In the genomic region with DNA sequence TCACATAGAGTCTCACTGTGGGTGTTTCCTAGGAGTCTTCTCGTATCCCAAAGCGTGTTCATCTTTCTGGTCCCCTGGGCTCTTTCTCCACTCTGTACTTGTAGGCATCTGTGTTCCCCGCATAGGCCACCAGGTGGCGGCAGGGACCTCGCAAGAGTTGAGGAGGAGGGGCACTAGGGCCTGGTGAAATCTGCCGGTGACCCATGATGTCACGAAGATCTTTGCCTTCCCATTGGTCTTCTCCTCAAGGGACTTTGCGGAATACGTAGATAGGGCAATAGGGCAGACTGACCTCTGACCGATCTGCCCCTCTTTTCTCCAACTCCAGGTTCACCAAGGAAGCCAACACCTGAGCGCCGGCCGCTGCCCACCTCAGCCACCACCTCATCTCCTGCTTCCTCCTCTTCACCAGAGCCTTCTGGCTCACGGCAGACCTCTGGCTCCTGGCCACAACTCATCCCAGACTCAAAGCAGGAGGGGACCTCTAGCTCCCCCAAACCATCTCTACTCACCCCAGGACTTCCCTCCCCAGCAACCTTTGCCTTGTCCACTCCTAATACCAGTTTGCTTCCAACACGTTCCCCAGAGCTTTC, we compare ENCODE assay signal across 8 mouse cellular contexts. TPM values are rescaled to one million over a fixed set of nuclear protein-coding genes. Genes with fewer than 3 reads are reported as not detected.
DNase-seq lines count a peak whose midpoint lies in the region; ATAC-seq and TF ChIP-seq lines count a peak whose summit lies in the region.

No protein-coding gene starts in this region.

- H3K27me3 ChIP-seq in embryonic facial prominence, embryonic 15.5 days = no peaks in the 10 kb centered on the region
- no peaks in the 10 kb centered on the region for H3K27me3 ChIP-seq in limb, embryonic 14.5 days (ENCODE audit: control insufficient read depth, insufficient read depth, low read length)
- H3K27me3 ChIP-seq in midbrain, postnatal 0 days (ENCODE audit: insufficient read depth, low read length) = no peaks in the 10 kb centered on the region

- H3K4me2 ChIP-seq in embryonic facial prominence, embryonic 15.5 days (replicated peaks) = peak overlapping the region; percentile 58
- peak overlapping the region; percentile 45 for H3K4me2 ChIP-seq in limb, embryonic 14.5 days (replicated peaks; ENCODE audit: low read depth, low read length, severe bottlenecking)
- peak overlapping the region; percentile 52 for H3K4me2 ChIP-seq in midbrain, postnatal 0 days (ENCODE audit: low read depth, low read length, poor library complexity, severe bottlenecking)

- H3K27ac ChIP-seq in embryonic facial prominence, embryonic 15.5 days (replicated peaks) = no peak overlapping the region
- H3K27ac ChIP-seq in limb, embryonic 14.5 days (replicated peaks; ENCODE audit: low read depth, low read length) = no peak overlapping the region
- H3K27ac ChIP-seq in midbrain, postnatal 0 days (ENCODE audit: low read depth, low read length) = no peak overlapping the region

- 0 out of 2 replicates have a peak, but pooled peaks cover 5% of the 10 kb centered on the region for H3K4me1 ChIP-seq in embryonic facial prominence, embryonic 15.5 days
- no peaks in the 10 kb centered on the region for H3K4me1 ChIP-seq in limb, embryonic 14.5 days (ENCODE audit: control insufficient read depth, insufficient read depth, low read length)
- no peaks in the 10 kb centered on the region for H3K4me1 ChIP-seq in midbrain, postnatal 0 days (ENCODE audit: insufficient read depth, low read length)

- H3K4me3 ChIP-seq in embryonic facial prominence, embryonic 15.5 days (replicated peaks) = peak overlapping the region; percentile 33
- peak overlapping the region; percentile 29 for H3K4me3 ChIP-seq in limb, embryonic 14.5 days (replicated peaks; ENCODE audit: low read length)
- H3K4me3 ChIP-seq in midbrain, postnatal 0 days (ENCODE audit: low read depth, low read length) = peak overlapping the region; percentile 32

- peak; percentile 91 for DNase-seq in 3T3-L1 (ENCODE audit: low read depth, low spot score)
- peak; percentile 85 to 89 for DNase-seq in adrenal gland, postnatal 4 days (ENCODE audit: low spot score in 2 of 2)
- DNase-seq in heart, adult 8-10 months (ENCODE audit: low spot score) = peak; percentile 97
- peak; percentile 98 for DNase-seq in kidney, adult 9 months
- DNase-seq in limb, embryonic 14.5 days (ENCODE audit: low spot score) = peak; percentile 90
- peak; percentile 91 for DNase-seq in midbrain, postnatal 0 days (ENCODE audit: low spot score)
- peak; percentile 86 to 93 for DNase-seq in spleen, postnatal 14 days (ENCODE audit: low spot score in 2 of 2)

- WGBS in embryonic facial prominence, embryonic 15.5 days = 18% methylated on average over 15 of the region's 15 CpGs
- 18% methylated on average over 15 of the region's 15 CpGs for WGBS in limb, embryonic 14.5 days
- 19% methylated on average over 15 of the region's 15 CpGs for WGBS in midbrain, postnatal 0 days

- no peaks in the 10 kb centered on the region for H3K9me3 ChIP-seq in embryonic facial prominence, embryonic 15.5 days (replicated peaks)
- H3K9me3 ChIP-seq in limb, embryonic 14.5 days (ENCODE audit: control insufficient read depth, low read length) = no peaks in the 10 kb centered on the region
- no peaks in the 10 kb centered on the region for H3K9me3 ChIP-seq in midbrain, postnatal 0 days (ENCODE audit: low read length)

- no peak overlapping the region; the same call in 1 of the 2 replicates for H3K9ac ChIP-seq in embryonic facial prominence, embryonic 15.5 days
- H3K9ac ChIP-seq in limb, embryonic 14.5 days (ENCODE audit: low read depth, low read length, severe bottlenecking) = no peak overlapping the region
- H3K9ac ChIP-seq in midbrain, postnatal 0 days (replicated peaks; ENCODE audit: low read length, poor library complexity, severe bottlenecking) = 0 out of 2 replicates have a peak overlapping the region, but pooled peaks have one; percentile 42

- peak; percentile 95 for TF ChIP-seq CTCF in midbrain, postnatal 0 days (IDR thresholded peaks at IDR 0.05)

- no peak for TF ChIP-seq POLR2A in limb, embryonic 14.5 days (IDR thresholded peaks at IDR 0.05; ENCODE audit: borderline replicate concordance, extremely low read depth, insufficient read depth, insufficient read length)

- H3K36me3 ChIP-seq in embryonic facial prominence, embryonic 15.5 days = no peaks in the 10 kb centered on the region
- no peaks in the 10 kb centered on the region for H3K36me3 ChIP-seq in limb, embryonic 14.5 days (ENCODE audit: control insufficient read depth, insufficient read depth, low read length)
- H3K36me3 ChIP-seq in midbrain, postnatal 0 days (ENCODE audit: insufficient read depth, low read length) = no peaks in the 10 kb centered on the region

- ATAC-seq in embryonic facial prominence, embryonic 15.5 days (ENCODE audit: insufficient number of reproducible peaks, low FRiP score, low TSS enrichment, low read depth) = peak; percentile 80
- peak; percentile 87 for ATAC-seq in limb, embryonic 14.5 days (ENCODE audit: low FRiP score, low read depth)
- peak; percentile 85 for ATAC-seq in midbrain, postnatal 0 days (ENCODE audit: low FRiP score)

RNA-seq across cellular contexts. Expression of gene Ssc5d, which starts 17.7 kb away (rescaled TPM):
- 10 to 100 TPM; 11.8 to 12.1 TPM for total RNA-seq in adrenal gland, postnatal 4 days (2021)
- 4.7 and 5.5 TPM in 2 replicates for polyA plus RNA-seq in embryonic facial prominence, embryonic 15.5 days (2015; fragmentation: Nextera tagmentation; extraction: Ambion mirVana)
- total RNA-seq in heart, adult 8-10 months (2022) = 1 to 10 TPM; 1.4 to 2.5 (median 1.9) TPM
- 38.1 and 48.4 TPM in 2 replicates for polyA plus RNA-seq in limb, embryonic 14.5 days (2012; rRNA removed)
- polyA plus RNA-seq in limb, embryonic 14.5 days (2014; fragmentation: Nextera tagmentation; extraction: Ambion mirVana) = 13.2 and 13.6 TPM in 2 replicates
- total RNA-seq in midbrain, postnatal 0 days (2014; rRNA removed) = 1.9 and 3.4 TPM in 2 replicates
- 1.2 and 1.6 TPM in 2 replicates for polyA plus RNA-seq in midbrain, postnatal 0 days (2015; fragmentation: Nextera tagmentation; extraction: Ambion mirVana)

RNA-seq across cellular contexts. Expression of gene Sbk2, which starts 20.9 kb away (rescaled TPM):
- under 1 TPM; 0.50 to 0.90 TPM for total RNA-seq in adrenal gland, postnatal 4 days (2021)
- polyA plus RNA-seq in embryonic facial prominence, embryonic 15.5 days (2015; fragmentation: Nextera tagmentation; extraction: Ambion mirVana) = 0.32 and 1.1 TPM in 2 replicates
- total RNA-seq in heart, adult 8-10 months (2022) = 10 to 100 TPM; 27.3 to 40.6 (median 33.1) TPM
- polyA plus RNA-seq in limb, embryonic 14.5 days (2012; rRNA removed) = 0.45 and 0.74 TPM in 2 replicates
- 0.37 and 1.1 TPM in 2 replicates for polyA plus RNA-seq in limb, embryonic 14.5 days (2014; fragmentation: Nextera tagmentation; extraction: Ambion mirVana)
- total RNA-seq in midbrain, postnatal 0 days (2014; rRNA removed) = 0.49 TPM in 1 of 2 replicates, not detected in the other
- polyA plus RNA-seq in midbrain, postnatal 0 days (2015; fragmentation: Nextera tagmentation; extraction: Ambion mirVana) = 0.20 TPM in 1 of 2 replicates, not detected in the other

RNA-seq across cellular contexts. Expression of gene Nat14, which starts 21.5 kb away (rescaled TPM):
- total RNA-seq in adrenal gland, postnatal 4 days (2021) = 10 to 100 TPM in 1 of 2 experiments, 1 to 10 TPM in 1; 9.9 to 10.1 TPM
- polyA plus RNA-seq in embryonic facial prominence, embryonic 15.5 days (2015; fragmentation: Nextera tagmentation; extraction: Ambion mirVana) = 5.1 and 5.5 TPM in 2 replicates
- total RNA-seq in heart, adult 8-10 months (2022) = 1 to 10 TPM; 4.7 to 6.7 (median 5.3) TPM
- 7.6 and 10.0 TPM in 2 replicates for polyA plus RNA-seq in limb, embryonic 14.5 days (2012; rRNA removed)
- 0.92 and 1.9 TPM in 2 replicates for polyA plus RNA-seq in limb, embryonic 14.5 days (2014; fragmentation: Nextera tagmentation; extraction: Ambion mirVana)
- 44.8 and 49.7 TPM in 2 replicates for total RNA-seq in midbrain, postnatal 0 days (2014; rRNA removed)
- polyA plus RNA-seq in midbrain, postnatal 0 days (2015; fragmentation: Nextera tagmentation; extraction: Ambion mirVana) = 33.2 and 35.9 TPM in 2 replicates

RNA-seq across cellular contexts. Expression of gene Sbk3, which starts 27.6 kb away (rescaled TPM):
- under 1 TPM; 0.20 to 0.28 TPM for total RNA-seq in adrenal gland, postnatal 4 days (2021)
- polyA plus RNA-seq in embryonic facial prominence, embryonic 15.5 days (2015; fragmentation: Nextera tagmentation; extraction: Ambion mirVana) = 0.05 and 0.25 TPM in 2 replicates
- 10 to 100 TPM; 28.3 to 70.4 (median 46.3) TPM for total RNA-seq in heart, adult 8-10 months (2022)
- 0.15 and 0.28 TPM in 2 replicates for polyA plus RNA-seq in limb, embryonic 14.5 days (2012; rRNA removed)
- polyA plus RNA-seq in limb, embryonic 14.5 days (2014; fragmentation: Nextera tagmentation; extraction: Ambion mirVana) = 0.06 and 0.12 TPM in 2 replicates
- 0.49 and 1.8 TPM in 2 replicates for total RNA-seq in midbrain, postnatal 0 days (2014; rRNA removed)
- polyA plus RNA-seq in midbrain, postnatal 0 days (2015; fragmentation: Nextera tagmentation; extraction: Ambion mirVana) = 0.45 and 0.46 TPM in 2 replicates

RNA-seq across cellular contexts. Expression of gene Zfp628, which starts 28.3 kb away (rescaled TPM):
- 10 to 100 TPM; 24.4 to 26.9 TPM for total RNA-seq in adrenal gland, postnatal 4 days (2021)
- 4.1 and 4.9 TPM in 2 replicates for polyA plus RNA-seq in embryonic facial prominence, embryonic 15.5 days (2015; fragmentation: Nextera tagmentation; extraction: Ambion mirVana)
- total RNA-seq in heart, adult 8-10 months (2022) = 1 to 10 TPM; 6.4 to 8.4 (median 7.5) TPM
- 13.4 and 22.3 TPM in 2 replicates for polyA plus RNA-seq in limb, embryonic 14.5 days (2012; rRNA removed)
- polyA plus RNA-seq in limb, embryonic 14.5 days (2014; fragmentation: Nextera tagmentation; extraction: Ambion mirVana) = 4.0 and 4.6 TPM in 2 replicates
- 10.6 and 12.3 TPM in 2 replicates for total RNA-seq in midbrain, postnatal 0 days (2014; rRNA removed)
- 5.1 and 5.6 TPM in 2 replicates for polyA plus RNA-seq in midbrain, postnatal 0 days (2015; fragmentation: Nextera tagmentation; extraction: Ambion mirVana)

Comparison
In these comparisons a context has a peak if more than half of its experiments do, and no peak if none do; other contexts are left out.
1. RNA of gene Sbk2, which starts 20.9 kb away (total RNA-seq): 27.3 to 40.6 TPM in heart, adult 8-10 months; 0.50 to 0.90 TPM in adrenal gland, postnatal 4 days and 0.49 TPM in midbrain, postnatal 0 days; every median in the first group is over 10 times any median in the second.
2. Peak in every context shown above with its lines, with median percentiles within 50 percentile points of each other: DNase-seq, ATAC-seq, H3K4me2 ChIP-seq and H3K4me3 ChIP-seq.